Mouse (Mus musculus) cerebellum, adult 2 months (tissue): Measurements from ENCODE around the gene Hpse2.

Source experiments
- CTCF ChIP-seq: fragments of 200-500 bp; IDR thresholded peaks from 2 replicates; pipeline ENCODE4 v1.5.1; 2011; ENCODE audit warnings: low read depth, mild to moderate bottlenecking, control low read depth, low read length, moderate library complexity, borderline replicate concordance; ENCODE audit not compliant: insufficient read depth
- POLR2A ChIP-seq: fragments of 200-500 bp; IDR thresholded peaks from 2 replicates; pipeline ENCODE4 v1.6.1; 2011; ENCODE audit warnings: low read length, control low read depth, borderline replicate concordance; ENCODE audit not compliant: insufficient read depth

DNA sequence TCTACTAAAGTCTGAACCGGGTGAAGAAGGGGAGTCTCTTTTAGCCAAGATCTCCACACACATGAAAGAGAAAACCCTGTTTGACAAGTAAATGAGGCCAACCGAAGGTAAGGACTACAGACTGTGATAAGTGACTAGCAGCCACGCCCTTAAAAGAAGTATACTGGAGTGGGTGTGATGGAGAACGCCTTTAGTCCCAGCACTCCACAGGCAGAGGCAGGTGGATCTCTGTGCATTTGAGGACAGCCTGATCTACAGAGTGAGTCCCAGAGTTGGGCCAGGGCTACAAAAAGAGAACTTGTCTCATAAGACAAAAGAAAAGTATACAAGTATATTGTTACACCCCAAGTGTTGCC, 642.3 kb downstream of the Hpse2 start:
- no peak for TF ChIP-seq CTCF
- no peak for TF ChIP-seq POLR2A
